Mouse (Mus musculus) cerebellum, postnatal 36 days (tissue): Measurements from ENCODE around the gene 1700013G24Rik.
"Not testable (repeated sequence)": the region's sequence is repeated elsewhere in the genome, so short reads cannot be mapped to it uniquely, and the experiment has no call there.

Experiments
- DNase-seq, 2 experiments: peaks; one replicate each; pipeline ENCODE4 v3.0.0; 2021 to 2022; ENCODE audit warnings: mixed read lengths in 2 of 2

Gene 1700013G24Rik

GRCm38 (mm10) chr4:137453234-137453767, at the start of gene 1700013G24Rik:
1700013G24Rik (plus strand) TSS chr4:137453284.
- DNase-seq, result no peak

GRCm38 (mm10) chr4:137405571-137405970, 47.5 kb upstream of the 1700013G24Rik start:
- no peak for DNase-seq

- DNase-seq, result no peak
Measured at GRCm38 (mm10) chr4:137409691-137410090, 43.4 kb upstream of the 1700013G24Rik start, which contains the start of gene Cela3a. Cela3a (minus strand) TSS chr4:137409791.

GRCm38 (mm10) chr4:137412185-137412709, 40.8 kb upstream of the 1700013G24Rik start:
- not testable (repeated sequence) for DNase-seq

GRCm38 (mm10) chr4:137414936-137415335, 38.1 kb upstream of the 1700013G24Rik start:
- no peak for DNase-seq

- no peak for DNase-seq
Measured at GRCm38 (mm10) chr4:137417712-137418564, 35.1 kb upstream of the 1700013G24Rik start.

GRCm38 (mm10) chr4:137430502-137430901, 22.6 kb upstream of the 1700013G24Rik start, which contains the start of gene Cela3b:
Cela3b (minus strand) TSS chr4:137430540.
- DNase-seq, result no peak

GRCm38 (mm10) chr4:137432700-137433550, 20.2 kb upstream of the 1700013G24Rik start:
- not testable (repeated sequence) for DNase-seq

GRCm38 (mm10) chr4:137436979-137437669, 16.0 kb upstream of the 1700013G24Rik start:
- DNase-seq, result no peak

GRCm38 (mm10) chr4:137438842-137439241, 14.2 kb upstream of the 1700013G24Rik start:
- DNase-seq, result no peak

- DNase-seq, result no peak
Measured at GRCm38 (mm10) chr4:137441332-137441731, 11.8 kb upstream of the 1700013G24Rik start.

GRCm38 (mm10) chr4:137443625-137444024, 9.5 kb upstream of the 1700013G24Rik start:
- DNase-seq, result peak; percentile 83 to 90

- no peak for DNase-seq
Measured at GRCm38 (mm10) chr4:137445881-137446280, 7.2 kb upstream of the 1700013G24Rik start.

- DNase-seq, result no peak
Measured at GRCm38 (mm10) chr4:137447363-137448196, 5.5 kb upstream of the 1700013G24Rik start.

GRCm38 (mm10) chr4:137448197-137448596, 4.9 kb upstream of the 1700013G24Rik start:
- peak; percentile 43 to 46 for DNase-seq

GRCm38 (mm10) chr4:137448641-137449040, 4.4 kb upstream of the 1700013G24Rik start:
- DNase-seq, result no peak

GRCm38 (mm10) chr4:137449132-137449531, 4.0 kb upstream of the 1700013G24Rik start:
- no peak for DNase-seq

GRCm38 (mm10) chr4:137449715-137450114, 3.4 kb upstream of the 1700013G24Rik start:
- DNase-seq, result no peak

GRCm38 (mm10) chr4:137452190-137452589, 894 bp upstream of the 1700013G24Rik start:
- DNase-seq, result no peak

GRCm38 (mm10) chr4:137454582-137454981, 1.5 kb downstream of the 1700013G24Rik start:
- no peak for DNase-seq

GRCm38 (mm10) chr4:137456581-137456980, 3.5 kb downstream of the 1700013G24Rik start:
- no peak for DNase-seq
